Mouse (Mus musculus): ENCODE results near the gene Hist1h2bb. TPM values are rescaled to one million over a fixed set of nuclear protein-coding genes. Genes with fewer than 3 reads are reported as not detected.
A peak's percentile ranks its signal among the peaks of the same experiment; 100 is the strongest.
"Not testable (repeated sequence)": the region's sequence is repeated elsewhere in the genome, so short reads cannot be mapped to it uniquely, and the experiment has no call there.

The Hist1h2bb gene
- total RNA-seq, 2 experiments from 2014 or later: 16.2 to 17.9 TPM

DNA sequence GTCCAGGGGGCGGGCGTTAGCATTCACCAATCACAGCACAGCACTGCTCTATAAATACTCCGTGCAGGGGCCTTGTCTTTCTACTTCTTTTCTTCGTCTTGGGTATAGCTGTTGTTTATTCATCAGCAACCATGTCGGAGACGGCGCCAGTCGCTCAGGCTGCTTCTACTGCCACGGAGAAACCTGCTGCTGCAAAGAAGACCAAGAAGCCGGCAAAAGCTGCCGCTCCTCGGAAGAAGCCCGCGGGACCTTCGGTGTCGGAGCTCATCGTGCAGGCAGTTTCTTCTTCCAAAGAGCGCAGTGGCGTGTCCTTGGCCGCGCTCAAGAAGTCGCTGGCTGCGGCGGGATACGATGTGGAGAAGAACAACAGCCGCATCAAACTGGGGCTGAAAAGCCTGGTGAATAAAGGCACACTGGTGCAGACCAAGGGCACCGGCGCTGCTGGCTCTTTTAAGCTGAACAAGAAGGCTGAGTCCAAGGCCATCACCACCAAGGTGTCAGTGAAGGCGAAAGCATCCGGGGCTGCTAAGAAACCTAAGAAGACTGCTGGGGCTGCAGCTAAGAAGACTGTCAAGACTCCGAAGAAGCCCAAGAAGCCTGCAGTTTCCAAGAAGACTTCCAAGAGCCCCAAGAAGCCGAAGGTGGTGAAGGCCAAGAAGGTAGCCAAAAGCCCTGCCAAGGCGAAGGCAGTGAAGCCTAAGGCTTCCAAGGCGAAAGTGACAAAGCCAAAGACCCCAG, 17.2 kb downstream of the Hist1h2bb start, which contains the start of gene Hist1h1a:
TSS of gene Hist1h1a (plus strand) at position 81 of the 738 bp plus-strand sequence.
- DNase-seq (ENCODE audit: low spot score in 2 of 2): peak; percentile 64 to 76

DNA sequence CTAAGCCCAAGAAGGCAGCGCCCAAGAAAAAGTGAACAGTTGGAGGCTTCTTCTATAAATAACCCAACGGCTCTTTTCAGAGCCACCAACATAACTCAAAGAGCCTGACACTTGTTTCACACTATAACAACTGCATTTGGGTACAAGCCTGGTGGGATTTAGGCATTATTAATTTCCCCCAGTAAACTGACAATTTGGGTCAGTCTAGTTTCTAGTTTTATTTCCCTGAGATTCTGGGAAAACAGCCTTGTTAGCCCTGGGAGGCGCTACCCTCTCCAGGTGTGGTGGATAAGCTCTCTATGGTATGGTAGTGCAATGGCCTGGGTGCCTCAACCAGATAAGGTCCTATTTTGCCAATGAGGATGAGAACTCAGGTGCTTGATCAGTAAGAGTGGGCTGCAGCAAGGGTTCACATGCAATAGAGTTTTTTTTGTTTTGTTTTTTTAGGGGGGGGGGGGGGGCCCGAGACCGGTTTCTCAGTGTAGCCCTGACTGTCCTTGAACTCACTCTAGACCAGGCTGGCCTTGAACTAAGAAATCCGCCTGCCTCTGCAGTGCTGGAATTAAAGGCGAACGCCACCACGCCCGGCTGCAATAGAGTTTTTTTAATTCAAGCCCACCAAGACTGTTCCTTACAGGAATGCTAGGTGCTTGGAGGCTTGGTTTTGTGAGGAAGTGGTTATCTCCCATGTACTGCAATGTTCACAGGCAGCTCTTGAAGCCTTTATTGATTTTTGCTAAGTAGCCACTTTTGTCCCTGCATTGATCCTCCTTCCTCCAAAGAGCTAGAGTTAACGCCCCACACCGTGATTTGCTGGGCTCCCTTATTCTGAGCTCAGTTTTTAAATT, 18.0 kb downstream of the Hist1h2bb start:
- no peak for DNase-seq (ENCODE audit: low spot score in 2 of 2)

GRCm38 (mm10) chr13:23765172-23765513, 18.6 kb downstream of the Hist1h2bb start:
- DNase-seq (ENCODE audit: low spot score in 2 of 2): no peak

DNA sequence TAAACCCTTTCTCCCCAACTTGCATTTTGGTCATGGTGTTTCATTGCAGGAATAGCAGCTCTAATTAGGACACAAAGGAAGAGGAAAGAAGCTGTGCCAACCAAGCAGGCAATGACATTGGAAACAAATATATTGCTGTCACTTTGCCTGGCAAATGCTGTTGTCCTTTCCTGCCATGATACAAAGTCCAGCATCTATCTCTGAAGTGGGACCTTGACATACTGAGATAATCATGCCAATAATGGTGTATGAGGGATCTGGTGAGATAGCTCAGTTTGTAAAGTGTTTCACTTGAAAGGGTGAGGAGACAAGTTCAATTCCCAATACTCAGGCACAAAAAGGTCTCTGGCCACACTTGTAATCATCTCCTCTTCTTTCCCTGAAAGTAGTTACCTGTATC, 20.2 kb downstream of the Hist1h2bb start:
- DNase-seq (ENCODE audit: low spot score in 2 of 2): no peak

DNA sequence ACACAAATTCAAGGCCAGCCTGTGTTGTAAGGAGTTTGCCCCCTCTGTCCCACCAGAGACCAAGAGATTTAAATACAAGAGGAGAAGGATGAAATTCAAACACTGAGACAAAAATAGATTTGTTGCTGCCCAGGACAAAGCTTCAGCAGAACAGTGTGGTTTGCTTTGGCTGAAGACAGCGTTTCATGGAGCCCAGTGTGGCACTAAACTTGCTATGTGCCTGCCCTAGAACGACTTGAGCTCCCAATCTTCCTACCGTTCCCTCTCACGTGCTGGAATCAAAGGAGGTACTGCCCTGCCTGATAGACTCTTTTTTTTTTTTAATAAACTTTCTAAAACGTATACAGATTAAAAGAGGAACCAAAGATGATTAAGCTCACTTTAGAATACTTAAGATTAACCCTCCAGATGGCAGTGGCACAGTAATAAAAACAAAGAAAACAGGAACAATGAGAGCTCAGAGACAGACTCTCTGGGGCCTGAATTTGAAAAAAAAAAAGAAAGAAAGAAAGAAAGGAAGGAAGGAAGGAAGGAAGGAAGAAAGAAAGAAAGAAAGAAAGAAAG, 22.4 kb downstream of the Hist1h2bb start:
- DNase-seq (ENCODE audit: low spot score in 2 of 2): no peak

DNA sequence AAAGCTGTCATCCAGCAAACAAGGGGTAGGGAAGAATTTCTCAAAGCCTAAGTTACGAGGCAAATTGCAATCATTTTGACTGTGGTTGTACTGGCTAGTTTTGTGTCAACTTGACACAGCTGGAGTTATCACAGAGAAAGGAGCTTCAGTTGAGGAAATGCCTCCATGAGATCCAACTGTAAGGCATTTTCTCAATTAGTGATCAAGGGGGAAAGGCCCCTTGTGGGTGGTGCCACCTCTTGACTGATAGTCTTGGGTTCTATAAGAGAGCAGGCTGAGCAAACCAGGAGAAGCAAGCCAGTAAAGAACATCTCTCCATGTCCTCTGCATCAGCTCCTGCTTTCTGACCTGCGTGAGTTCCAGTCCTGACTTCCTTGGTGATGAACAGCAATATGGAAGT, 23.1 kb downstream of the Hist1h2bb start, which contains the start of gene Trim38:
TSS of gene Trim38 (plus strand) at position 301 of the 400 bp plus-strand sequence.
- not testable (repeated sequence) for DNase-seq (ENCODE audit: low spot score in 2 of 2)

- DNase-seq (ENCODE audit: low spot score in 2 of 2): no peak
Observed at GRCm38 (mm10) chr13:23772561-23773313, 26.2 kb downstream of the Hist1h2bb start.

- DNase-seq (ENCODE audit: low spot score in 2 of 2): no peak
Observed at GRCm38 (mm10) chr13:23778339-23778738, 31.8 kb downstream of the Hist1h2bb start.

DNA sequence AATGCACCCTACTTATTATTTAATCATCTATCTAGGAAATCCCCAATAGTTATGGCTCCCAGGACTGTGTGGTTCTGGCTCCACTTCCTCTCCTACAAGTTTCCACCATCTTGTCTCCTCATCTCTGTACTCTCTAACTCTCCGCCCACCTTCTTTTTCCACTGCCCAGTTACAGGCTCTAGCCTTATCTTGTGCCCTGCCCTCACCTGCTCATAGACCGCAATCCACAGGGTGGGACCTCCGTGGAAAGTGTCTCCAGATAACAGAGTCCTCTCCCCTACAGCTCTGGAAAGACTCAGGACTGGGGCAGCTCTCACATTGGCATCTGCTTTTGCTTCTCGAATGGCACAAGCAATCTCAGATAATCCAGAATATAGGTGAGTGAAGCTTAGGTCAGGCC, 32.5 kb downstream of the Hist1h2bb start:
- DNase-seq (ENCODE audit: low spot score in 2 of 2): no peak

- peak; percentile 22 to 40 for DNase-seq (ENCODE audit: low spot score in 2 of 2)
Observed at GRCm38 (mm10) chr13:23792520-23792919, 46.0 kb downstream of the Hist1h2bb start.

Small RNAs within 50 kb of the gene (microRNA-seq; reads per million reads assigned to microRNA genes)
- gene Gm44314 (ENCODE audit: borderline number of aligned reads in 2 of 2): 0 reads per million in 2 experiments
- gene Gm44484 (ENCODE audit: borderline number of aligned reads in 2 of 2): 0 reads per million in 2 experiments

Other genes starting within 250 kb of the Hist1h2bb start
- 100 to 1,000 TPM; 400 to 445 TPM for gene Hist1h4h, start 215.7 kb upstream of the Hist1h2bb start, total RNA-seq (2021)
- gene Hist1h2af, start 212.8 kb upstream of the Hist1h2bb start, total RNA-seq (2021): 10 to 100 TPM in 1 of 2 experiments, 1 to 10 TPM in 1; 8.5 to 12.6 TPM
- 1 to 10 TPM; 3.8 to 4.7 TPM for gene Hist1h3g, start 211.3 kb upstream of the Hist1h2bb start, total RNA-seq (2021)
- gene Hist1h2bh, start 203.3 kb upstream of the Hist1h2bb start, total RNA-seq (2021): 1 to 10 TPM; 1.8 to 2.2 TPM
- 10 to 100 TPM; 12.6 to 12.7 TPM for gene Hist1h3f, start 202.7 kb upstream of the Hist1h2bb start, total RNA-seq (2021)
- 10 to 100 TPM; 32.5 to 41.1 TPM for gene Hist1h4f, start 195.1 kb upstream of the Hist1h2bb start, total RNA-seq (2021)
- gene Hist1h1d, start 193.5 kb upstream of the Hist1h2bb start, total RNA-seq (2021): 1 to 10 TPM; 1.5 to 1.6 TPM
- gene Hist1h3e, start 184.4 kb upstream of the Hist1h2bb start, total RNA-seq (2021): 10 to 100 TPM; 31.7 to 35.9 TPM
- gene Hist1h2ae, start 175.5 kb upstream of the Hist1h2bb start, total RNA-seq (2021): 1 to 10 TPM; 2.9 to 3.8 TPM
- gene Hist1h2bg, start 175.3 kb upstream of the Hist1h2bb start, total RNA-seq (2021): 10 to 100 TPM; 54.4 to 56.8 TPM
- 10 to 100 TPM; 15.9 to 21.9 TPM for gene Hist1h2bf, start 172.5 kb upstream of the Hist1h2bb start, total RNA-seq (2021)
- gene Hist1h2ad, start 172.4 kb upstream of the Hist1h2bb start, total RNA-seq (2021): 1 to 10 TPM; 5.6 to 6.1 TPM
- gene Hist1h3d, start 171.0 kb upstream of the Hist1h2bb start, total RNA-seq (2021): 1 to 10 TPM; 3.2 to 3.9 TPM
- gene Hist1h4d, start 165.1 kb upstream of the Hist1h2bb start, total RNA-seq (2021): 100 to 1,000 TPM; 125 to 153 TPM
- 10 to 100 TPM in 1 of 2 experiments, 1 to 10 TPM in 1; 9.3 to 13.3 TPM for gene Hist1h2be, start 125.6 kb upstream of the Hist1h2bb start, total RNA-seq (2021)
- gene Hist1h1e, start 124.2 kb upstream of the Hist1h2bb start, total RNA-seq (2021): 10 to 100 TPM; 33.6 to 39.8 TPM
- gene Hist1h2ac, start 62.8 kb upstream of the Hist1h2bb start, total RNA-seq (2021): 1 to 10 TPM; 2.0 to 2.2 TPM
- gene Hist1h2bc, start 62.5 kb upstream of the Hist1h2bb start, total RNA-seq (2021): 100 to 1,000 TPM; 115 to 172 TPM
- not detected for gene Hist1h1t, start 50.9 kb upstream of the Hist1h2bb start, total RNA-seq (2021)
- gene Hist1h4c, start 48.3 kb upstream of the Hist1h2bb start, total RNA-seq (2021): 10 to 100 TPM; 79.0 to 94.6 TPM
- 10 to 100 TPM; 33.3 to 45.6 TPM for gene Hfe, start 35.9 kb upstream of the Hist1h2bb start, total RNA-seq (2021)
- gene Hist1h1c, start 7.9 kb upstream of the Hist1h2bb start, total RNA-seq (2021): 100 to 1,000 TPM; 157 to 187 TPM
- gene Hist1h3c, start 1.1 kb upstream of the Hist1h2bb start, total RNA-seq (2021): 1 to 10 TPM; 4.6 to 5.4 TPM
- gene Hist1h2ab, start 4.4 kb downstream of the Hist1h2bb start, total RNA-seq (2021): 10 to 100 TPM; 19.4 to 19.5 TPM
- 10 to 100 TPM; 16.4 to 23.4 TPM for gene Hist1h3b, start 5.5 kb downstream of the Hist1h2bb start, total RNA-seq (2021)
- 10 to 100 TPM; 61.2 to 90.4 TPM for gene Hist1h4b, start 10.3 kb downstream of the Hist1h2bb start, total RNA-seq (2021)
- gene Hist1h4a, start 14.5 kb downstream of the Hist1h2bb start, total RNA-seq (2021): 10 to 100 TPM; 21.6 to 23.4 TPM
- gene Hist1h3a, start 15.7 kb downstream of the Hist1h2bb start, total RNA-seq (2021): 10 to 100 TPM; 18.1 to 28.1 TPM
- gene Hist1h1a, start 16.9 kb downstream of the Hist1h2bb start, total RNA-seq (2021): 10 to 100 TPM in 1 of 2 experiments, 1 to 10 TPM in 1; 7.1 to 14.2 TPM
- gene Trim38, start 23.2 kb downstream of the Hist1h2bb start, total RNA-seq (2021): not detected
- not detected for gene Slc17a2, start 60.3 kb downstream of the Hist1h2bb start, total RNA-seq (2021)
- under 1 TPM; 0.16 to 0.86 TPM for gene Slc17a3, start 92.7 kb downstream of the Hist1h2bb start, total RNA-seq (2021)
- not detected for gene Slc17a1, start 121.0 kb downstream of the Hist1h2bb start, total RNA-seq (2021)
- gene Slc17a4, start 168.3 kb downstream of the Hist1h2bb start, total RNA-seq (2021): under 1 TPM in 1 of 2 experiments, not detected in 1; 0.53 TPM
- gene Hist1h2ba, start 187.4 kb downstream of the Hist1h2bb start, total RNA-seq (2021): not detected
- gene Hist1h2aa, start 187.7 kb downstream of the Hist1h2bb start, total RNA-seq (2021): not detected
- 1 to 10 TPM; 2.6 to 3.3 TPM for gene Scgn, start 244.5 kb downstream of the Hist1h2bb start, total RNA-seq (2021)